Mouse (Mus musculus): Measurements from ENCODE around the gene Ndufaf5. TPM values are rescaled to one million over a fixed set of nuclear protein-coding genes. Genes with fewer than 3 reads are reported as not detected.

Ndufaf5 gene
- polyA plus RNA-seq (2012; ENCODE audit: low replicate concordance), result 12.3 and 14.7 TPM in 2 replicates

GRCm38 (mm10) chr2:140170127-140170802 lies at the start of gene Ndufaf5, which contains the start of gene Esf1:
Gene Ndufaf5, plus strand, starts transcription at chr2:140170649.
Gene Esf1, minus strand, starts transcription at chr2:140170564.

GRCm38 (mm10) chr2:140151743-140152142 lies 18.7 kb upstream of the Ndufaf5 start, which contains the start of gene Gm17374:
Gene Gm17374, plus strand, starts transcription at chr2:140152043.

Other genes starting within 250 kb of the Ndufaf5 start
- 0.82 and 0.89 TPM in 2 replicates for gene Tasp1, start 103.8 kb upstream of the Ndufaf5 start, polyA plus RNA-seq (2012; ENCODE audit: low replicate concordance)
- gene Gm17374, start 18.6 kb upstream of the Ndufaf5 start, polyA plus RNA-seq (2012; ENCODE audit: low replicate concordance), result not detected in 2 replicates
- 0.39 and 2.9 TPM in 2 replicates for gene Esf1, start 85 bp upstream of the Ndufaf5 start, polyA plus RNA-seq (2012; ENCODE audit: low replicate concordance)
- not detected in 2 replicates for gene Sel1l2, start 219.1 kb downstream of the Ndufaf5 start, polyA plus RNA-seq (2012; ENCODE audit: low replicate concordance)
- 2.5 and 4.1 TPM in 2 replicates for gene Macrod2, start 224.7 kb downstream of the Ndufaf5 start, polyA plus RNA-seq (2012; ENCODE audit: low replicate concordance)